Mouse (Mus musculus) adrenal gland, adult 18-20 months (tissue): Measurements from ENCODE around the gene B3galt4. TPM values are rescaled to one million over a fixed set of nuclear protein-coding genes. Genes with fewer than 3 reads are reported as not detected.
"Not testable (repeated sequence)": the region's sequence is repeated elsewhere in the genome, so short reads cannot be mapped to it uniquely, and the experiment has no call there.

ENCODE experiments used
- DNase-seq, 2 experiments: peaks; one replicate each; pipeline ENCODE4 v3.0.0; 2021 to 2022; ENCODE audit warnings: low spot score in 2 of 2
- long read RNA-seq, 2 experiments: library from polyadenylated mRNA; stranded (forward); transcript quantifications; one replicate each; pipeline ENCODE4 v2.0.0; 2021
- total RNA-seq, 2 experiments: library from RNA; stranded (reverse); gene quantifications; 1 replicate in 1 of 2; 2 replicates in 1 of 2; pipeline ENCODE4 v1.2.3; 2021

B3galt4 gene
- total RNA-seq: 1 to 10 TPM; 3.9 to 5.0 TPM
- long read RNA-seq, experiment 1, partial matches to known transcripts: 0 of 2 reads
- long read RNA-seq, experiment 1, other reads (novel, unspliced or antisense): 0 of 2 reads
- long read RNA-seq, experiment 2, transcript B3galt4-201 (1 exons, 1,580 nt): major isoform, 18 of 19 reads
- long read RNA-seq, experiment 2, partial matches to known transcripts: 0 of 19 reads
- long read RNA-seq, experiment 2, other reads (novel, unspliced or antisense): 1 of 19 reads

- peak; percentile 64 to 66 for DNase-seq
Measured at GRCm38 (mm10) chr17:33951021-33951946, at the start of gene B3galt4. TSS of gene B3galt4 (minus strand) at chr17:33951488.

GRCm38 (mm10) chr17:34000796-34001195 is 49.5 kb upstream of the B3galt4 start:
- not testable (repeated sequence) for DNase-seq

DNA sequence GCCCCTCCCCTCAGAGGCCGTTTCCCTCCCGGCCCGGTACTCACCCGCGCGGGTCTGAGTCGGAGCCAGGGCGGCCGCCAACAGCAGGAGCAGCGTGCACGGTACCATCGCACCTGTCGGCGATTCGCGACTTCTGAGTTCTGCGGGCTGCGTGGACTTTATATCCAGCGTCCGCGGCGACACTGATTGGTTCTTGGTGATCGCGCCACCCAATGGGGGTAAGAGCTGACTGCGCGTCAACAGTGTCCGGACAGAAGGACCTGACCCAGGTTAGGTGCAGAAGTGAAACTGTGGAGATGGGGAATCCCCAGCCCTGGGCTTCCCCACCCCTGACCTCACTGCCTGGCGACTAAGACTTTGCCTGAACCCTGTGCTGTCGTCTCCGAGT is 48.9 kb upstream of the B3galt4 start, which contains the start of gene H2-K1:
H2-K1 (minus strand) TSS at position 198 of the 388 bp plus-strand sequence.
- peak; percentile 87 to 91 for DNase-seq

DNA sequence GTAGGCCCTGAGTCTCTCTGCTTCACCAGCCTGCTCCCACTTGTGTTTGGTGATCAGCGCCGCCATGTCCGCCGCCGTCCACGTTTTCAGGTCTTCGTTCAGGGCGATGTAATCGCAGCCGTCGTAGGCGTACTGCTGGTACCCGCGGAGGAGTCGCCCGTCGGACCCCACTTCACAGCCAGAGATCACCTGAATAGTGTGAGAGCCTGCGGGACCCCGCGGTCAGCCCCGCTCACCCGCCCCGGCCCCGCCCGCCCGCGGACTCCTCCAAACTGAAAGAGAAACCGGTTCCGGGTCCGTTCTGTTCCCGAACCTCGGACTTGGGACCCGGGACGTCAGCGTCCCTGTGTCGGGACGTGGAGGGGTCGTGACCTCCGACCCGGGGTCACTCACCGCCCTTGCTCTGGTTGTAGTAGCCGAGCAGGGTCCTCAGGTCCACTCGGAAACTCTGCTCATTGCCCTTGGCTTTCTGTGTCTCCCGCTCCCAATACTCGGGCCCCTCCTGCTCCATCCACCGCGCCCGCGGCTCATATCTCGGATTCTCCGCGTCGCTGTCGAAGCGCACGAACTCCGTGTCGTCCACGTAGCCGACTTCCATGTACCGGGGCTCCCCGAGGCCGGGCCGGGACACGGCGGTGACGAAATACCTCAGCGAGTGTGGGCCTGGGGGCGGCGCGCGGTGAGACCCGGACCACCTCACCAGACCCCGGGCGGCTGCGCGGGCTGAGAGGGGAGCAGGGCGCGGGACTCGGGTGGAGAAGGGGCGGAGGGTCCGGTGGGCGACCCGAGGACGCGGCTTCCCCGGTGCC is 48.3 kb upstream of the B3galt4 start:
- peak in 1 of 2 experiments; percentile 47 for DNase-seq

- not testable (repeated sequence) for DNase-seq
Measured at GRCm38 (mm10) chr17:33998697-33999096, 47.4 kb upstream of the B3galt4 start.

- DNase-seq: not testable (repeated sequence)
Measured at GRCm38 (mm10) chr17:33997025-33997424, 45.7 kb upstream of the B3galt4 start.

DNA sequence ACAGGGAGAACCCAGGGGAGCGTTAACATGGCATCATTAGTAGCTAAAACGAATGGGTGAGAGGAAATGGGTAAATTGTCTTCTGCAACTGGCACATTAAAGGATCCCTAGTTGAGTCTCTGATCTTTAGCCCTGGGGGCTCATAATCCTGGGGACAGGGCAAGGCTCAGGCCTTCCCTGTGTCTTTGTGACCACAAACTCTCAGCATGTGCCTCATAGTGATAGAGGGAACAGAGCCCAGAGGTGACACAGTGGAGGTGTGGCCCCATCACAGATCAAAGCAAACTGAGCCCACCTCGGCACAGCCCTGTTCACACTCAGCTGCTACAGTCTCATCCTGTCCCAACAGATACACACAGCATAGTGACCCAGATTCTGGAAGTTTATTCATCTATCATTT is 44.4 kb upstream of the B3galt4 start:
- DNase-seq: no peak

DNA sequence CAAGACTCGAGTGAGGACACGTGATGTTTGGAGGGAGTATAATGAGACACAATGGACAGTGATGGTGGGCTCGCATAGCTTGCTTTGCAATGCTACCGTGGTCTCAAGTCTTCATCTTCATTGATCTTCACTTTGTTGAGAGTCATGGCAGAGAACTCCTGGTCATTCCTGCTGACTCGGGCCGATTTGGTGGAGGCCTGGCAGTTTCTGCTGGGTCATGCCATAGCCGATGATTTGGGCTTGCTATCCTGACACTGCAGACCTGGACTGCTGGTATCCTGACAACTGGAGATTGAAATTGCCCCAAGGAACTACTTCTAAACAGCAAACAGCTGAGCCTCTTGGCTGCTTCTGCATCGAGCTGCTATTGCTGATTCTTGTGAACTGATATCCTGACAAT is 43.7 kb upstream of the B3galt4 start:
- DNase-seq: no peak

DNA sequence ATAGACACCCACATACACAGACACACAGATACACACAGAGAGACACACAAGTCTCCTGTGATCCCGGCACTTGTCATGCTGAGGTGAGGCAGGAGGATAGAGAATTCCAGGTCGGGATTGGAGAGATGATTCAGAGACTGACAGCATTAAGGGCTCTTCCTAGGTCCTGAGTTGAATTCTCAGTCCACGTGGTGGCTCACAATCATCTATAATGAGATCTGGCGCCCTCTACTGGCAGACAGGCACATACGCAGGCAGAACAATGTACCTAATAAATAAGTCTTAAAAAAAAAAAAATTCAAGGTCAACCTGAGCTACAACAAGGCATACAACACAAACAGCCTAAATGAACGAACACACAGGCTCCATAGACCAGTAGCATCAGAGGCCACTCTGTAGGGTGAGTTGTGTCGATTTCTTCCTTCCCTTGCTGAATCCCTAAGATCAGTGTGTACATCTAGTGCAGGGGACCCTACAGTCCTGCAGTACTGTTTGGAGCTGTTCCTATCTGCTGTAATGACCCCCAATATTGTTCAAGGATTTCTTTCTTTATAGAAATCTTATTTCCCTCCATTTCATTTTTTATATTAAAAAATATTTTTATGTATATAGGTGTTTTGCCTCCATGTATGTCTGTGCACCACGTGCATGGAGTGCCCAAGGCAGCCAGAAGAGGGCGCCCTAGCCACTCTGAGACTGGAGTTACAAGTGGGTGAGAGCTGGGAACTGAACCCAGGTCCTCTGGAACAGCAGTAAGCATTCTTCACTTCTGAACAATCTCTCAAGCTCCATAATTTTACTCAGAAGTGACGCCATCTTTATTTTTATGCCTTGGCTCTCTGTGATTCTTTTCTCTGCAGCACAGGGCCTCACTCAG is 40.7 kb upstream of the B3galt4 start:
- peak; percentile 52 to 67 for DNase-seq

DNA sequence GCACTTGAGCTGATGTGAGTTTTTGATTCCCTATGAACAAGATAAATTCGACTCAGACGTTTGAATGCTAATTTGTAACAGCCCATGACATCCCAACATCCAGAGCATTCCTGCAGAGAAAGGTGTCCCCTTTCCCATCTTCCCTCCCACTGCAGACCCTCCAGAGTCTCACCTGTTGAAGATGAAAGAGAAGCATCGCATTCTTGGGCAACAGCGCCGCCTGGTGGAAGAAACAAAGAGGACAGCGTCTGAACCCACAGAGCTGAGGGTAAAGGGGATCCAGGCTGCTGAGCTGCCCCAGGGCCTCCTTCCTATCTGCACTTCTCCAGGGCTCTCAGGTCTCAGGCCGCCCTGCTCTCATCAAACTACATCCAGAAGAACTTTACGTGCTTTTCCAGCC is 30.8 kb upstream of the B3galt4 start:
- DNase-seq: peak; percentile 57 to 75

GRCm38 (mm10) chr17:33981192-33981909 is 30.1 kb upstream of the B3galt4 start:
- DNase-seq: peak; percentile 61 to 70

GRCm38 (mm10) chr17:33980181-33981035 is 29.1 kb upstream of the B3galt4 start:
- DNase-seq: no peak

DNA sequence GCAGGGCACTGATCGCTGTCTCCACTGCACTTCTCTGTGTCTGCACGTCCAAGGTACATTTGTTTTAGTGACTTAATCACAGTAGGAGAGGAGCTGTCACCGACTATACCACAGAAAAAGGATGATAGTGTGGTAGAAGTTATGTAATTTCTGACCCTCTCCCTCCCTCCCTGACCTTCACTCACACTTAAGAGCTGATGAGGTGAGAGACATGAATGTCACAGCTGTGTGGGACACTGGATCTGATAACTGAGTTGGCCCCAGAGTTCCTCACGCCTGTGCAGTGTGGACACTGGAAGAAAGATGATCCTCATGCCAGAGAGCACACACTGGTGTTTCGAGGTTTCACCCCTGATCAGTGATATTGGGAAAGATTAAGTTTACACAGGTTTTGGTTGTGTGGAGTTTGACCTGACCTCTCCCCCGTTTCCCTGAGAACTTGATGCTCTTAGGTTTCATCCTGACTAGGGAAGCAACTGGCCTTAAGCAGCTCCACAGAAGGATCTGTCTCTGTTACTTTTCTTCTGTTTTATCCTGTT is 28.3 kb upstream of the B3galt4 start:
- no peak for DNase-seq

GRCm38 (mm10) chr17:33978631-33979031 is 27.3 kb upstream of the B3galt4 start:
- peak; percentile 66 to 73 for DNase-seq

- DNase-seq: no peak
Measured at GRCm38 (mm10) chr17:33977861-33978557, 26.7 kb upstream of the B3galt4 start.

- no peak for DNase-seq
Measured at GRCm38 (mm10) chr17:33973572-33973971, 22.3 kb upstream of the B3galt4 start.

GRCm38 (mm10) chr17:33972691-33973090 is 21.4 kb upstream of the B3galt4 start:
- no peak for DNase-seq

DNA sequence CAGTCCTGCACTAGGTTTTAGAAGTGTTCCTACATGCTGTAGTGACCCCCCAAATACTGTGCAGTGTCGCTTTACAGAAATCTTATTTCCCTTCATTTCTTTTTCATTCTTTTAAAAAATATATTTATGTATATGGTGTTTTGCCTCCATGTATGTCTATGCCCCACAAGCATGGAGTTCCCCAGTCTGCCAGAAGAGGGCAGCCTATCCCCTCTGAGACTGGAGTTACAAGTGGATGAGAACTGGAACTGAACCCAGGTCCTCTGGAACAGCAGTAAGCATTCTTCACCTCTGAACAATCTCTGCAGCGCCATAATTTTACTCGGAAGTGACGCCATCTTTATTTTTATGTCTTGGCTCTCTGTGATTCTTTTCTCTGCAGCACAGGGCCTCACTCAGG is 18.1 kb upstream of the B3galt4 start:
- no peak for DNase-seq
